Mouse (Mus musculus) cortical plate, adult 2 months (tissue): ENCODE measurements around the gene Shisa7.

Experiments used
- CTCF ChIP-seq: fragments of 200-500 bp; IDR thresholded peaks from 2 replicates; pipeline ENCODE4 v1.5.1; 2011; ENCODE audit warnings: mild to moderate bottlenecking, control low read depth, low read length; ENCODE audit not compliant: insufficient read depth; ENCODE audit errors: extremely low read depth
- POLR2A ChIP-seq: fragments of 200-500 bp; IDR thresholded peaks from 2 replicates; pipeline ENCODE4 v1.6.1; 2011; ENCODE audit warnings: mild to moderate bottlenecking, low read length, control low read depth; ENCODE audit not compliant: insufficient read depth; ENCODE audit errors: extremely low read depth

DNA sequence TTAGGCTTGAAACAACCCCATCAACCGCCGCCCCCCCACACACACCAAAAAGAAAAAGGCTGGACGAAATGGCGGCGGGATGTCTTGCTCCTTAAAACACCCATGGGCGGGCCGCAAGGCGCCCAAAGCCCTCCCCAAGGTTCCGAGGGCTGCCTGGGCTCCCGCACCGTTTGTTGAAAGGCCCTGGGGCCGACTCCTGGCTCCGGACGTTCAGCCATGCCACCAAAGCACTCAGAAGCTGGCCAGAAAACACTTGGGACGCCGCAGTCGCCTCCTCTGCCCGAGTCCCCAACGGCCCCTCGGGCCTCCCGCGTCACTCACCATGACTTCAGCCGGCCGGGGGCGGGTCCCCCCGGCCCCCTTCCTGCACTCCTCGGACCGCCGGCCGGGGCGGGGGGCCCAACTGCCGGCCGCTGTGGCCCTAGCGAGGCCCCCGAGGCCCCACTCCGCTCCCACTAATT, 32.6 kb downstream of the Shisa7 start:
- TF ChIP-seq CTCF (no peak), POLR2A (no peak)
